Mouse (Mus musculus) testis, adult 2 months (tissue): ENCODE data around the gene Caln1.

Source experiments
- CTCF ChIP-seq: fragments of 200-500 bp; IDR thresholded peaks from 2 replicates; pipeline ENCODE4 v1.5.1; 2012; ENCODE audit warnings: low read depth, mild to moderate bottlenecking, inconsistent platforms, low read length, moderate library complexity; ENCODE audit not compliant: control insufficient read depth, insufficient read depth, insufficient replicate concordance
- POLR2A ChIP-seq: fragments of 200-500 bp; IDR thresholded peaks from 2 replicates; pipeline ENCODE4 v1.6.1; 2012; ENCODE audit warnings: low read depth, mild to moderate bottlenecking, inconsistent platforms, low read length, moderate library complexity; ENCODE audit not compliant: control insufficient read depth

DNA sequence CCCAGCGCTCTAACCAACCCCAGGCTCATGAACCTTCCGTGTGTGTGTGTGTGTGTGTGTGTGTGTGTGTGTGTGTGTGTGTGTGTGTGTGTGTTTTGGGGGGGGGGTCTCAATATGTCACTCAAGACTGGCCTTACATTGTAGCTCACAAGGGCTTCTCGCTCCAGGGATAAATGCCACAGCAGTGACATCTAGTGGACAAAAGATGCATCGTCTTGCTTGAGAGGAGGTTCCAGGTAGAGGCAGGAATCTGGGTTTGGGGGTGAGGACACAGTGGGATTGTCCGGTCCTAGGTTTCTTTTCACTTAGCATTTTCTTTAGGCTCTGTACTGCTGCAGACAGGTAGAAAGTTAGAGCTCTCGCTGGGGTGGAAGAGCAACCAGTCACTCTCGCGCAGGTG, 488.9 kb downstream of the Caln1 start:
- TF ChIP-seq CTCF (peak; percentile 49; the same call in 1 of the 2 replicates), POLR2A (no peak)
